Mouse (Mus musculus): ENCODE measurements around the gene Ptpn14.

- TF ChIP-seq CTCF (IDR thresholded peaks at IDR 0.05; ENCODE audit: extremely low read depth, insufficient read depth, insufficient read length, insufficient replicate concordance), result no peak
- no peak for TF ChIP-seq POLR2A (IDR thresholded peaks at IDR 0.05; ENCODE audit: low read depth, low read length)
These were observed 27.9 kb upstream of the Ptpn14 start for GRCm38 (mm10) chr1:189700186-189700585.

Measured in spleen, adult 2 months (tissue).